Mouse (Mus musculus): Measurements from ENCODE around the gene Foxo6.

The Foxo6 gene

DNA sequence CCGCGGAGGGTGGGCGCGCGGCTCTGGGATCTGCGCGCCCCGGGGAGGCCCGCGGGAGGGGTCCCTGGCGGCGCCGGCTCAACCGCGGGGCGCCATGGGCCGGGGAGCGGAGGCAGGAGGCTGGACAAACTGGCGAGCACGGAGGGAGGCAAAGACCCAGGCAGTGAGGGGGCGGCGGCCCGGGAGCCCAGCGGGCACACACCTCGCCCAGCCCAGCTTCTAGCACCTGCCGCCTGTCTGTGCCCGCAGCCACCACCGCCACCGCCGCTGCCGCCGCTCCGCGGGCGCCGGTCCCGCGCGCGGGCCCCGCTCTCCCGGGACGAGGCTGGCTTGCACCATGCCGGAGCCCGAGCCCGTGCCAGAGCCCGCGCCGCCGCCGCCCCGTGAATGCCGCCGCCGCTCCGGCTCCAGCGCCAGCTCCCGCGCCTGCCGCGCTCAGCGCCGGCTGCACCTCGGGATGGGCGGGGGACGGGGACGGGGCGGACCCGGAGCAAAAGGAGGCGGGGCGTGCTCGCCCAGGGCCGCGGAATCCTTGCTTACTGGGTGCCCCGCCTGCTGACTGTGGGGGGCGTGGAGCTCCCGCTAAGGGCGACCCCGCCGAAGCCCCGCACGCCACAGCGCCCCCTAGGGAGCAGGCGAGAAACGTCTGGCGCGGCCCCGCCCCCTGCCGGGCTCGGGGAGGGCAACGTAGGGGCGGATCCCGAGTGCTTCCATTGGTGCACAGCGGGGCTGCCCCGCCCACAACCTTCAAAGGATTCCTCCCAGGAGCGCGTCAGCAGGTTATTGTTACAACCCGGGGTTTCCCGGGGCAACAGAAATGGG, at the start of gene Foxo6:
TSS of gene Foxo6 (minus strand) at position 60 of the 822 bp plus-strand sequence.
- DNase-seq, result peak; percentile 94 to 96

DNA sequence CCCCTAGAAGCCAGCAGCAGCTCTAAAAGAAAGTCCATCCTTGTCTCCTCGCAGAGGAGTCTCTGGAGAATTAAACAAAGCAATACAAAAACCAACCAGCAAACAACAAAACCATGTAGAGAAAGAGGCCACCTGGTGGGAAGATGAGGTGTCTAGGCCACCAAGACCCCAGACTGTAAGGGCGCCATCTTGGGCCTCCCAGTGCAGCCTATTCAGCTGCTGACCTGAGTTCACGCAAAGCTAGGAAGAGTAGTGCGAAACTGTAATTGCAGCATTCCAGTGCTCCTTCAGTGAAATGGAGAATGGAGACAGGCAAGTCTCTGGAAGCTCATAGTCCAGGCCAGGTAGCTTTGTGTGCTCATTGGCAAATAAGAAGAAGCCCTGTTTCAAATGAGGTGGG, 47.2 kb upstream of the Foxo6 start:
- DNase-seq, result no peak

GRCm38 (mm10) chr4:120332934-120333421, 45.8 kb upstream of the Foxo6 start:
- no peak for DNase-seq

DNA sequence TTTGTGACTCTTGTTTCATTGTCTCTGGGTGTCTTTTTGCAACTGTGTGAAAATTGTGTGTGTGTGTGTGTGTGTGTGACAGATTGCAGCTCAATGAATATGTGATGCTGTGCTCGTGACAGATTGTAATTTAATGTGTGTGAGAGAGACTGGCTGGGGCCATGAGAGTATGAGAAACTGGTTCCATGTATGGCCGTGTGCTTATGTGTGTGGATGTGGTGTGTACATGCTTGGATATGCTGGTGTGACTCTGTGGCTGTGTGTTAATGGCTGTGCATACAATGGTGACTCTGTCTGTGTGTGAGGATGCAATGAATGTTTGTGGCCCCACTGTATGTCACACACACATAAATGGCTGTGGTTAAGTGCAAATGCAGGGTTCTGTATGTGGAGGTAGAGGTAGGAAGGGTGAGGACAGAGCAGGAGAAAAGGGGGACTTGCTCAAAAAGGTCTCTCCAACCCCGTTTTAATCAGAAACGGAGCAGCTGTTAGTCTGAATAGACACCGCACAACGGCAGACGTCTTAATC, 45.3 kb upstream of the Foxo6 start:
- no peak for DNase-seq

GRCm38 (mm10) chr4:120331992-120332391, 44.8 kb upstream of the Foxo6 start:
- DNase-seq, result no peak

DNA sequence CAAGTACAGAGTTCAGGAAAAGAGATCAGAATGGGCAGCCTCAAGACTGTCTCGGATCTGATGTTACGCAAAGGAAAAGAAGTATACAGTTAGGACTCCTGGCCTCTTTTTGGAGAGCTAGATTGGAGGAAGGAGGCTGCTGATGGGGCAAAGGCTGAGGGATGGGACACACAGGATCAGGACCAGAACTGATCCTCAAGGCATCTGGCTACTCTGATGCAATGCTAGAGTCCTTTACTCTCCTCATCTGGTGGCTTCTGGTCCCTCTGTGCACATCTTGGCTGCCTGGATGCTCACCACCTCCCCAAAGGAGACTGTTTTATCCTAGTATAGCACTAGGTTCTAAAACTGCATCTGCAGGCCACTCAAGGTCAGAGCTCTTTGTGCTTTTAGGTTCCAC, 44.4 kb upstream of the Foxo6 start:
- DNase-seq, result no peak

- no peak for DNase-seq
Measured at GRCm38 (mm10) chr4:120325748-120326147, 38.6 kb upstream of the Foxo6 start.

DNA sequence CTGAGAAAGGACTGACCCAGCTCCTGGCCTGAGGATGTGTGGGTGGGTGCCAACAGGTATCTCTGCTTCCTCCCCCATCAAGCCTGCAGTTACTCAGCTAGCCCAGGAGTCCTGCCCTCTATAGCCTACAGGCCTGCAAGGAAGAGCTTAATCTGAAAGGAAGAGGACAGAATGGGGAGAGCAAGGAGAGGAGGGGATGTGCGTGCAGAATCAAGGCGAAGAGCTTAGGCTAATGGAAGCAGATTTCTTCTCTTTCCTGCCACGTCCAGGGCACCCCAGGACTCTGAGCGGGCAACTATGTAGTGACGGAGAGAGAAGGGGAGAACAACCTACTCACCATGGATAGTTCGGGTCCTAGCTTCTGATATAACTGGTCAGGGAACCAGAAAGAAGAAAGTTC, 37.9 kb upstream of the Foxo6 start:
- no peak for DNase-seq

DNA sequence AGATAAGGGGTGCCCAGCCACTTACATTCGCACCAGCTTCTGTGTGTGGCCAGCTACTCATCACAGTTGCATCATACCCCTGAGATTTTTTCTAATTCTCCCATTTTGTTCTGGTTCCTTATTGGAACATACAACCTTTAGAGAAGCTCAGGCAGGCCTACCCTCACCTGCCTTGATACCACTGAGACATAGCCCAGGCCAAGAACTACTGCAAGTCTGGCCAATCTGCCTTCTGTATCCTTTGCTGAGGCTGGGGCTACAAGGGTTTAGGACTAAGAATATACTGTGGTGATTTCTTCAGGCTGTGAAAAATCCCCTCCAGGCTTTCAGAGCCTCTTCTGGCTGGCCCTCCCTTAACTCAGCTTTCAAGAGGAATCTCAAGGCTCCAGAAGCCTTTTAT, 36.7 kb upstream of the Foxo6 start:
- DNase-seq, result no peak

DNA sequence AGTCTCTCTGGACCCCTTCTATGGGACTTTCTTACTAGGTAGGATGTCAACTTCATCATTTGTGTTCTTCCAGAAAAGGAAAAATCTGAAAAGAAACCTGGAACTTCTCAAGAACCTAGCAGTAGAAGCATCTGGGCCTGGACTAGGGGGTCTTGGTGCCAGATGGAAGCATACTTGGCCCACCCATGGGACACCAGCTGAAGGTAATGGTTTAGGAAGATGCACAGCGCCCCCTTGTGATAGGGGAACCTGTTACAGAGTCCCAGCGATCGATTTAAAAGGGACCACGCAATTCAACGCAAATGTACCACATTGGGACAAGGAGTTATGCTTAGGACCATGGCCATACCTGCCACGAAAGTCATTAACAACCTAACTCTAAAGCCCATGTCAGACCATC, 36.0 kb upstream of the Foxo6 start:
- DNase-seq, result peak; percentile 63 to 66

DNA sequence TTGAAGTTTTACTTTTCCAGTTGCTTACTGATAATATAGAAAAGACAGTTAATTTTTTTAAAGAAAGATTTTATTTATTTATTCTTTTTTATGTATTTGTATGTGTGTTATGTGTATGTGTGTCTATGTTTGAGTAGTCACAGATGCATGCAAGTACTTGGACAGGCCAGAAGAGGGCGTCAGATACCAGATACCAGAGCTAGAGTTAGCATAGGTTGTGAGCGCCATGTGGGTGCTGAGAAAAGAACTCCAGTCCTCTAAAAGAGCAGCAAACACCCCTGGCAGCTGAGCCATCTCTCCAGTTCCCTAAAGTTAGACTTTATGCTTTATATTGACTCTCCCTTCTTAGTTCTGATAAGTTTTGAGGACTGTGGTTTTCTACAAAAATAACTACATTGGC, 30.4 kb upstream of the Foxo6 start:
- DNase-seq, result no peak

DNA sequence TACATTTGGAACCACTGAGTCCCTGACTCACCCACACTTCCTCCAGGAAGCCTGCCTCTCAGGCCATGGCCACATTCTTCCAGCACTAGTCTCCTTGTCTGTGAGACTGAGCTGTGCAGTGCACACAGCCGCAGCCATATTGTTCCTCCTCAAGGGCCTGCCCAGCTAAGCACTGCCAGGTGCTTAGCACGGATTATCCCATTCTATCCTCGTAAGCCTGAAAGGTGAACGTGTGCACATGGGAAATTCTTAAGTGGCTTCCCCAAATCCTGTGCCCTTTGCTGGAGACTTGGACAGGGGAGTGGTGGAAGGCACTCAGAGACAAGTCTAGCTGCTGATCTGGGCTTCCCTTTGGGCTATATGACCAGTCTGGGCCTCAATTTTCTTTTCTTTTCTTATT, 29.6 kb upstream of the Foxo6 start:
- DNase-seq, result no peak

DNA sequence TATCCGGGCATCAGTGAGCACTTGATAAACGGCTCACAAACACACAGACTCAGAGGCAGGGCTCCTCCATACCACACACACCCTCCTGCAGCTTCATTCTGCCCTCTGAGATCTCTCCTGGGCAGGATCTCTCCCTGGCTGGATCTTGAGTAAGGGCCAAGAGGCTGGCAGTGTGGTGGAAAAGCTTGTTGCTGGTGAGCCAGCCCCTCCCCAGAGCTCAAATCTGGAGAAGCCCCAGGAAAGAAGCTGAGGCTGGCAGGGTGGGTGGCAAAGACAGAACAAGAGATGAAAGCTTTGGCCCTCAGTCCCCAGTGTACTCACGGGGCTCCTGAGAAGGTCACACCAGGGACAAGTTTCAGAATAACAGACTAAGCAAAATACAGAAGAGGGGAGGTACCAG, 27.4 kb upstream of the Foxo6 start:
- DNase-seq, result no peak

GRCm38 (mm10) chr4:120313309-120313708, 26.2 kb upstream of the Foxo6 start:
- DNase-seq, result no peak

GRCm38 (mm10) chr4:120304580-120304979, 17.4 kb upstream of the Foxo6 start:
- DNase-seq, result no peak

DNA sequence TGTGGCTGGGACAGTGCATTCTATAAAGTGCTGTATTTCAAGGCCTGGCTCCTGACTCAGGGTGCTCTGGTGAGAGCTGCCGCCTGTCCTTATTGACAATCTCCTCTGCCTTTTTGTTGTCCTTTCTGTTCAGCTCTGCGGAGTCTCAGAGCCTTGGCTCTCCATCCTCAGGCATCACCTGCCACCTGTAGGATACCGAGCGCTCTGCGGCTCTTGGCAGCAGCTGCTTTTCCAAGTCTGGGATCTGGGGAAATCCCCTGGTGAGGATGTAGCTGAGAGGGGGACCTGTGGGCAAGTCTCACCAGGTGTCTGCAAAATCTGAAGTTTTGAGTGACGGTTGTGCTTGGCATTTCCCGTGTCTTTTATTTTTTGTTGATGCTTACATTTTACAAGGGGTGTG, 12.1 kb upstream of the Foxo6 start:
- peak; percentile 32 to 46 for DNase-seq

DNA sequence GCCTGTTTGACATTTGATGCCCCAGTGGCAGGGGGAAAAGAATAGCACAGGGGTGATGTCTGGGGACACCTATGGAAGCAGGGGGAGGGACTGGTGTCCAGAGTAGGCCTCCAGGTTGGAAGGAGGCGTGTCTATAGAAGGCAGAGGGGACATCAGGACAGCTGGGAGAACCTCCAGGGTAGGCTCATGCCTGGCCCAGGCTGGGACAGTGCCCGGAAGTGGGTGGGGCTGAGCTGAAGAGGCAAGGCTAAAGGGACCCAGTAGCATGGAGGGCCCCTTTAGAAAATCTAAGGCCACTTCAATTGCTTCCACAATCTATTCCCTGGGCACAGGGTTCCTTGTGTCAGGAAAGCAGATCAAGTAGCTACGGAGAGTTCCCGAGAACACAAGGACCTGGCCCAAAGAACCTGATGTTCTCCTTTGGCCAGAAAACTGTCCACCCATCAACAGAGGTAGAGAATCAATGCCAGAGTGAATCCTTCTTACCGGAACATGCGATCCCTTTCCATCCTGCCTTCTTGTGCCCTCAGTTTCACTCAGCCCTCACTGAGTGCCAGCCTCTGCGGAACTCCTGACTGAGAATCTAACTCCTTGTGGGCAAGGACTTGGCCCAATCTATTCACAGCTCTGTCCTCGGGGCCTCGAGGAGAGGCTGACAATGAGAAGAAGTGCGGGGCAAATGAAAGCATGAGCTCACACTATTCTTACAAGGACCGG, 4.1 kb upstream of the Foxo6 start:
- DNase-seq, result no peak

- DNase-seq, result no peak
Measured at GRCm38 (mm10) chr4:120290486-120290885, 3.3 kb upstream of the Foxo6 start.

- DNase-seq, result no peak
Measured at GRCm38 (mm10) chr4:120289181-120289965, 2.2 kb upstream of the Foxo6 start.

DNA sequence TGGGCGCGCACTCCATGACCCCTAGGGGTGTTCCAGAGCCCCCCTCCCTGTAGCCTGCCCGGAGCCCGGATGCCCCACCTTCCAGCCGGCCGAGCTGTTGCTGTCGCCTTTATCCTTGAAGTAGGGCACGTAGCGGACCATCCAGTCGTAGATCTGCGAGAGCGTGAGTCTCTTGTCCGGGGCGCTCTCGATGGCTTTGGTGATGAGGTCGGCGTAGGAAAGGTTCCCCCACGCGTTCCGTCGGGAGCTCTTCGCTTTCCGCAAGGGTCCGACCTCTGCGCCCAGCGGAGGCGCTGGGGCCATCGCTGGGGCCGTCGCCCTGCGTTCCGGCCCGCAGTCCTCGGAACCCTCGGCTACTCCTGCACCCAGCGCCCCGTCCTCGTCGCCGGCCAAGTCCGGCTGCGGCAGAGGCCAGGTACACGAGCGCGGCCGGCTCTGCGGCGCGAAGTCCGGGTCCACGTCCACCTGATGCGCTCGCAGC, 348 bp downstream of the Foxo6 start:
- DNase-seq, result peak; percentile 38 to 59

DNA sequence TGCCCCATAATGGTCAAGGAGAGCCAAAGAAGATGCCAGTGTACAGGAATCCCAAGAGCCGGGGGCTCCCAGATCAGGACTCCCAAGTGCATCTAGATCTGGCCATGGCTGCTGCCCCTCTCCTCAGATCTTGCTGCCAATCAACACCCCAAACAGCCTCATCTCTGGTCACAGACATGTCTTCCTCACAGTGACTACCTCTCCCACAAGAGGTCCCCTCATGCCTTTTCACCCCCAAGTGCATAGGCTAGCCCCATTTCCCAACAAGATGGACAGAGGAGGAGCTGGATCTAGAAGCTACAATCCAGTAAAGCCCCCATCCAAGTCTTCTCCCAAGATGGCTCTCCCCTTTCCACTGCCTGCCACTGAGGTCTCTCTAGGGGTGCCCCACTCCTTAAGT, 1.4 kb downstream of the Foxo6 start:
- no peak for DNase-seq

DNA sequence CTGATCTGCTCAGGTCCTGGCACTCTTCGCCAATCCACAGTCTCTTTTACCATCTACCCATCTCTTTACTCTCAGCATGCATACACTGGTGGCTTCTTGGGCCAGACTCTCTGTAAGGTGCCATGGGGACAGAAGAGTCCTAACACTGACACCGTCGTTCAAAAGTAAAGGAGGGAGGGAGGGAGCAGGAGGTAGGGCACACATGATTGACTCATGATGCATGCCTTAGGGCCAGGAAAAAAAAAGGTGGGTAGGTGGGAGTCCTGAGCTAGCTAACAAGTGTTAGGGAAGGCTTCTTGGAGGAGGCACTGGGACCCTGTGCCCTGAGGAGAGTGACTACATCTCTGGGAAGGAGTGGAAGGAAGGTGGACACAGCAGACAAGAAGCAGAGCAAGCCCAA, 1.9 kb downstream of the Foxo6 start:
- no peak for DNase-seq

- no peak for DNase-seq
Measured at GRCm38 (mm10) chr4:120284187-120284586, 3.0 kb downstream of the Foxo6 start.

Data from kidney, postnatal 4 days (tissue).